Mouse (Mus musculus) bone marrow macrophage, adult 2 months (primary cell): Measurements from ENCODE around the gene Zbtb24.

ENCODE experiments used
- CTCF ChIP-seq: IDR thresholded peaks from 2 replicates; pipeline ENCODE4 v1.5.1; 2012; ENCODE audit warnings: low read depth, mild to moderate bottlenecking, low read length, moderate library complexity
- POLR2A ChIP-seq: IDR thresholded peaks from 2 replicates; pipeline ENCODE4 v1.6.1; 2012; ENCODE audit warnings: mild to moderate bottlenecking, low read depth, low read length, borderline replicate concordance

DNA sequence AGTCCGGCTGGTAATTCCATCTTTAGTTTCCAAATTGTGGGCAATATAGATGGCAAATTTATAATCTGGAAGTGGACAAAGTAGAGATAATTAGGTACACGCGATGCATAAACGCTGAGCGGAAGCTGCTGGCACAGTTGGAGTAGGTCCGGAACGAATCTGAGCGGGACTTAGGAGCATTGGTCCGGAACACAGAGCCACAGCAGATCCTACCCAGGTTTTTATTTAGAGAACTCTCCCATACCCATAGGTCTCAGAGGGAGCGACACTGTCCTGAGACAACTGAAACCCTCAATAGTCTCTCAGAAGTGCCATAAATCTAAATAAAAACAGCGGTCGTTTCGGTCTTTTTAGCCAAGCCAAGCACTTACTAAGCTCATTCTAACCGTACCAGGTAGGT, 499 bp upstream of the Zbtb24 start:
- no peak for TF ChIP-seq POLR2A
- TF ChIP-seq CTCF, result no peak
